Mouse (Mus musculus) CH12F3 (cell line): ENCODE measurements around the gene Mest.

ENCODE experiments used
- in situ Hi-C: fragments of 300-500 bp; cut with MboI; formaldehyde crosslinking; loops from 2 replicates; pipeline ENCODE4 v1.14.3; 2020; ENCODE audit warnings: low sequenced_read_pairs

Mest gene

GRCm38 (mm10) chr6:30723331-30723730 lies at the start of gene Mest:
Mest (plus strand) TSS chr6:30723547.
- in situ Hi-C loops: no loop called here

GRCm38 (mm10) chr6:30673764-30674561 lies 49.4 kb upstream of the Mest start:
- in situ Hi-C loops: no loop called here

- in situ Hi-C loops: no loop called here
Measured at GRCm38 (mm10) chr6:30674714-30675280, 48.5 kb upstream of the Mest start.

DNA sequence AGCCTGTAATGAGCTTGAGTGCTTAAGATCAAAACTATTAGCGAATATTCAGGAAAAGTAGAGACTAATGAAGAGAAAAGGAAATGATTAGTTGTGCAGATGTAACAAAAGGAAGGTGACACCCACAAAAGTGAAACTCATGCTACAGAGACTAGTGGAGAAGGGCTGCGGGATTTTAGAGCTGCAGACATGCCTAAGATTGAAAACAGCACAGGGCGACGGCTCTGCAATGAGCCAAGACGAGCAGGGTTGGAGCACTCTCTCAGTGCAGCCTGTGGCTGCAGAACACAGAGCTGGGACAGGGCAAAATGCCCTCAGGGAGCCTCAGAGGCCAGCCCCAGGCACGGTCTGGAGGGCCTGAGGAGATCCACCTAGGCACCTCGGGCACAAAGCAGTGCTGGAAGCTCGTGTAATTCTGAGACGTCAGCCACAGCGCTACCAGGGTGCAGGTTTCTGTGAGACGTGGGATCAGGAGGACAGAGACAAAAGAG lies 48.0 kb upstream of the Mest start:
- in situ Hi-C loops: no loop called here

- in situ Hi-C loops: no loop called here
Measured at GRCm38 (mm10) chr6:30676506-30676905, 46.8 kb upstream of the Mest start.

- in situ Hi-C loops: no loop called here
Measured at GRCm38 (mm10) chr6:30677591-30677990, 45.8 kb upstream of the Mest start.

DNA sequence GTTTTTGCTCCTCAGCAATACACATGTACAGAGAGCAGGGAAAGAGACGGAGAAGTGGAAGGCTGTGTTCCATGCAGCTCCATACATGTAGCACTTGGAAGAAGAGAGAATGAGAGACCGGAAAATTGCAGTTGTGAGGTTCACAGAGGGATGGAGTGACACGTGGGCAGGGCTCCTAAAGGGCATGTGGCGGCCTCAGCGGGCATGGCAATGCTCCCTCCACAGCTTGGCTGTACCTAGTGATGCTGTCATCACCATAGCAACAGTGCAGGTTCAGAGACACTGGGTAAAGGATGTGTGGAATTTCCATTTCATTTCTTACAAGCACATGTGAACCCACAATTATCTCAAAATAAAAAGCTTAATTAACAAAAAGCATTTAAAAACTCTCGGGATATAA lies 44.9 kb upstream of the Mest start:
- in situ Hi-C loops: no loop called here

- in situ Hi-C loops: no loop called here
Measured at GRCm38 (mm10) chr6:30679567-30679966, 43.8 kb upstream of the Mest start.

GRCm38 (mm10) chr6:30680442-30680841 lies 42.9 kb upstream of the Mest start:
- in situ Hi-C loops: no loop called here

DNA sequence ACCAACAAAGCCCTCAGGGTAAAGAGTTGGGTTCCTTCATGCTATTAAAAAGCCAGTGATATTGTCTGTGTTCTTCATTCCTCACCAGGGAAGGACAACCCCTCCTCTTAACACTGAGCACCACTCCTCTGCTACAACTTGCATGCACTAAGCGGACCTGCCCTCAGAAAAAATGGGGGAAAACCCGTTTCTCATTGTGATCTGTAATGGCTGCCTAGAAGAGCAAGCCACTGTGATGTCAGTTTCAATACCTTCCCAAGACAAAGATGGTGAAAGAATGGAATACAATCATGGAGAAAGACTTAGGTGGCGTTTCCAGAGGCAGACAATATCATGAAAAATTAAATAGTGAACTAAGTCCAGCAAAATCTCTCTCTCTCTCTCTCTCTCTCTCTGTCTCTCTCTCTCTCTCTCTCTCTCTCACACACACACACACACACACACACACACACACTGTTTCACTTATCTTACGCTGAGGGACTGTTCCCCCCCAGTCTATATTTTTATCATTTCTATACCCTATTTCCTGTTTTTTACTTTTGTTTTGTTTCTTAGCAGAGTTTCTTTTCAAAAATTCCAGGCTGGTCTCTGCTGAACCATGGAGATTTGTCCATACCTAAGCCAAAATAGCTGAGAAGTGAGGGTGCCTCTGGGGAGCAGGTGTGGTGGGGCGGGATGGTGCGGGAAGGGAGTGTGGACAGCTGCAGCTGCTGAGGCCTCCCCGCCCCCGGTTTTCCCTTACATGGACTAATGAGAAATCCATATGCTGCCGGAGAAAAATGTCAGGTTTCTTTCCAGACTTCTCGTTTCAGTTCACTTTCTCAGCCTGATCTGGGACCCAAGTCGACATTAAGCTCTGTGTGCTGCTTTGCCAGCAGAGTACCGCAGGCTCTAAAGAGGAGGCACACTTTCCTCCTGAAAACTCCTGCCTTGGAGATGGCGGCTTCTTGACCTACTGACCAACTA lies 41.1 kb upstream of the Mest start:
- in situ Hi-C loops: no loop called here

GRCm38 (mm10) chr6:30684570-30684969 lies 38.8 kb upstream of the Mest start:
- in situ Hi-C loops: no loop called here

DNA sequence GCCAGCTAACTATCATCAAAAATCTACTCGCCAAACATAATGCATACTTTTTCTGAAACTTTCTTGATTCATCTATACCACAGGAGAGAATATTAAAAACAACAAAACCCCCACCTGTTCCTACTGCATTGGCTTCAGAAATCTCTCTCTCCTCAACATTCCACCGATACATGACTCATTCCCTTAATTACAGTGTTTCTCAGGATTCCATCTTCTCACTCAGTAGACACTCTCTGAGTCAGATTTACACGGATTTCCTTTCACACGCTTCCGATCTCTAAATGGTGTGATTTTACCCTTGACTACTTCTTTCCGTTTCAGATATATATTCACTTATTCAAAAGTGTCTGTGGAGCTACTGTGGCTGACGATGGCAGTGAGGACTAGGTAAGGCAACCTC lies 36.1 kb upstream of the Mest start:
- in situ Hi-C loops: no loop called here

GRCm38 (mm10) chr6:30692826-30693225 lies 30.5 kb upstream of the Mest start:
- in situ Hi-C loops: no loop called here

DNA sequence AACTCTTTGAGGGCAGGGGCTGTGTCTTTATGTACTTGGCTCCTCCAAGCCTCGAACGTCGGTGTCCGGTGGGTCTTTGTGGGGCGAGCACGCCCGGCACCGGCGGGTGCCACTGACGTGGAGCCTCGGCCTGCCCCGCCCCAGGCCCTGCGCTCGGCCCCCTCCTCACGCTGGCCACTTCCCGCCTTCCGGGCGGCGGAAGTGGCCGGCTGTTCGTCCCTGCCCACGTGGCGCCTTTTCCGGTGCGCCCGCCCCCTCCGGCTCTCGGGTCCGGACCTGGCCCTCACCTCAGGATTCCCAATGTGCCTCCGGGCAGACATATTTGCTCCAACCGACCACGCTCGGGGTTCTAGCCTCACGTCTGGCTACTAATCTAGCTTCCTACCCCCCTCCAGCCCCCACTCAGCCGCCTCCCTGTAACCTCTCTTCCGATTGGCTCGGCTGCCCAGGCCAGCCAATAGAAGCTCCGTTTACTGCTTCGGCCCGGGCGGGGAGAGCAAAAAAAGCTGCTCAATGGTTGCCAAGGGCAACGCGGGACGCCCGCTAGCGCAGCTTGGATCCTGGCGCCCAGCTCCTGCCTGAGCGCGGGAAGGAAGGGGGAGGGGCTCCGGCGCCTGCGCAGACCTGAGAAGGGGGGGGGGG lies 29.9 kb upstream of the Mest start, which contains the start of gene Cep41:
Gene Cep41 (minus strand): TSS at position 400 of the 642 bp plus-strand sequence.
- in situ Hi-C loops: no loop called here

DNA sequence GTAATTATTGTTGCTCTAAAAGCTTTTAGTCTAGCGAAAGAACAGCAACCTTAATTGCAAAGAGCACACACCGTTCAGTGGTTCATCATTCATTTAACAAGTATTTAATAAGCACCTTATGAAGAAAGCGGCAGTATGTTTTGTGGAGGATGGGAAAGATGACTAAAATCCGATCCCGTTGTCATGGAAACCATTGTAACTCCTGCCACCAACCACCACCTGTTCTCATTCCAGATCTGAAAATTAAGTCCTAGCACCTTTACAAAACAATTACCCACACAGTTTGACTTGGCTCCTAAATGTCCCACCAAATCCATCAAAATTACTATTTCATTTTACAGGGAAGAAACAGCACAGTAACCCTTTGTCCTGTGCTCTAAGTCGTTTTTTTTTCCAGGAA lies 29.1 kb upstream of the Mest start:
- in situ Hi-C loops: no loop called here

DNA sequence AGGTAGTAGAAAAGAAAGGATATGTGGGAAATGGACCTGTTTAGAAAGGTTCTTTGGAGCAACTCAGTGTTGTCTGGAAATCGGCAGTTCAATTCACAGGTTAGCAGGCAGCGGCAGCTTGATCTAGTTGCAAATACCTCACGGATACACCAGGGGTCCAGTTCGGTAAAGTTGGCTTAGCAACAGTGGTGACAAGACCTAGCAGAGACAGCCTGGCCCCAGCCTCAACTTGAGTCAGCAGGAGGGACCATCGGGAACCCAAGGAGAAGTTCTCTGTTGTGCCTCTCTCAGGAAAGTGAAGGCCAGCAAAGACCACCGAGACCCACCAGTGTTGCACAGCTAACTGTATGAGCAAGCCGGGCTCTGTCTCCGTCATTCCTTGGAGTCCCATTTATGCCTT lies 28.2 kb upstream of the Mest start:
- in situ Hi-C loops: no loop called here

DNA sequence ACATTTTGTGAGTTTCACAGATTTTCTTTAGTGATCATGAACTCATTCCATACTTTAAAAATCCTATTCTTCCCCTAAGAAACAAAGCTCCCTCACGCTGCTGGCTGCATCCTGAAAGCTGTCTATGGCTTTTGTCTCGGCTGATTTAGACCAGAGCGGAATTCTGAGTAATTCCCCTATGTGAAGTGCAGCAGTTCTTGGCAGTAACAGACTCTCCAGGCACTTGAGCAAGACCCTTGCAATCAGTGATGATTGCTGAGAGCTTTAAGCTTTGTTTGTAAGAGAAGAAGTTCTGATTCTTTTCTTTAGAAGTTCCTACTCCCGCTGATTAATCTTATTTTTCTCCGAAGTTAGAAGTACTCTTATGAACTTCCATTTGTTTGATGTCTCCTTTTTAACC lies 25.9 kb upstream of the Mest start:
- in situ Hi-C loops: no loop called here

DNA sequence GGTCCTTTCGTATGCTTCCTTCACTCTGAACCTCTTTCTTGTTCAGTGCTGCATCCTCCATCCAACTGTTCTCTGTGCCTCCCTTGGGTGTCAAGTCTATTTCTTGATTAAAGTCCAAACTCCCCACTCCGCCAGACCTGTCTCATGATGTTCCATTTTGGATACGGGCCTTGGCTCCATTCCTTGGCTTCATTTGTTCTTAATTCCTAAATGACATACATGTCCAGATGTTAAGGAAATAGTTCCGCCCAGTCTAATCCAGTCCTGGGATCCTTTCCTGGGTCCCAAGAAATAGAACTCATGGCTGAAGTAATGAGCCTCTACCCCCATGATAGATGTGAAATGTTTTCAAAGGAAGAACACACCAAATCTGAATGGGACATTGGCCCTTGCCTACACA lies 25.3 kb upstream of the Mest start:
- in situ Hi-C loops: no loop called here

GRCm38 (mm10) chr6:30700182-30700581 lies 23.2 kb upstream of the Mest start:
- in situ Hi-C loops: no loop called here

- in situ Hi-C loops: no loop called here
Measured at GRCm38 (mm10) chr6:30702881-30703280, 20.5 kb upstream of the Mest start.

- in situ Hi-C loops: no loop called here
Measured at GRCm38 (mm10) chr6:30703476-30703875, 19.9 kb upstream of the Mest start.
